ENCODE assay signal across 26 mouse cellular contexts in the genomic region with DNA sequence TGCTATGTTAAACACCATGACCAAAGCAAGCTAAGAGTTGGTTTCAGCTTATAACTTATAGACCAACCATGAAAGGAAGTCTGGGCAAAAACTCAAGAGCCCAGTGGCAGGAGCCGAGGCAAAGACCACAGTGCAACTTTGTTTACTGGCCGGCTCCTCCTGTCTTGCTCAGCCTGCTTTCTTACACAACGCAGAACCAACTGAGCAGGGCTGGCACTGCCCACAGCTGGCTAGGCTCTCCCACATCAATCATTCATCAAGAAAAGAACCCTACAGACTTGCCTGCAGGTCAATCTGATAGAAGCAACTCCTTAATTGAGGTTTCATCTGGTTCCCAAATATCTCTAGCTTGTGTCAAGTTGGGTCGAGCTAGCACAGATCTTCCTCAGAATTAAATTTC.
DNase-seq lines count a peak whose midpoint lies in the region; ATAC-seq lines count a peak whose summit lies in the region.
"Had no signal": no experiment of that assay in that cellular context is flagged by ENCODE, and none has a peak within 500 bp of the region (broad histone marks: within the 10 kb centered on the region; RNA-seq: fewer than 3 reads in every experiment).

No protein-coding gene starts in this region.

- H3K9ac ChIP-seq in kidney, embryonic 15.5 days: no peak overlapping the region
- H3K9ac ChIP-seq in hindbrain, embryonic 14.5 days: no peak overlapping the region
- H3K9ac ChIP-seq: hindbrain, embryonic 12.5 days; limb, embryonic 13.5 days; liver, embryonic 14.5 days; lung, embryonic 15.5 days; stomach, embryonic 15.5 days had no signal

- H3K27ac ChIP-seq in kidney, embryonic 15.5 days: peak overlapping the region; percentile 87
- no peak overlapping the region for H3K27ac ChIP-seq in hindbrain, embryonic 14.5 days
- H3K27ac ChIP-seq: embryonic facial prominence, embryonic 10.5 days; forebrain, embryonic 10.5 days; hindbrain, embryonic 12.5 days; limb, embryonic 13.5 days; liver, embryonic 14.5 days; lung, embryonic 15.5 days; stomach, embryonic 15.5 days had no signal

- DNase-seq in adrenal gland, postnatal 14 days: peak; percentile 45
- DNase-seq in adrenal gland, postnatal 4 days (ENCODE audit: low spot score in 2 of 2): no peak
- peak; percentile 82 for DNase-seq in kidney, adult 11 months
- peak; percentile 67 to 79 for DNase-seq in kidney, postnatal 36 days
- DNase-seq in cerebellum, adult 9-11 months: no peak
- DNase-seq in hindbrain, embryonic 14.5 days (ENCODE audit: low spot score): no peak
- DNase-seq: adrenal gland, adult 2 months; cerebellum, adult 9-10 months; gastrocnemius, postnatal 25 days; layer of hippocampus, adult 9-11 months; lung, postnatal 36 days; midbrain, embryonic 14.5 days; right cerebral cortex, adult 18-20 months; thymus, adult 18-20 months; thymus, postnatal 36 days had no signal

- no peak overlapping the region for H3K4me3 ChIP-seq in kidney, embryonic 15.5 days (replicated peaks)
- no peak overlapping the region for H3K4me3 ChIP-seq in hindbrain, embryonic 14.5 days (replicated peaks; ENCODE audit: low read length)
- H3K4me3 ChIP-seq: embryonic facial prominence, embryonic 10.5 days; forebrain, embryonic 10.5 days; hindbrain, embryonic 12.5 days; limb, embryonic 13.5 days; lung, embryonic 15.5 days; megakaryocyte, embryonic 14.5 days; stomach, embryonic 15.5 days had no signal

- H3K4me1 ChIP-seq in kidney, embryonic 15.5 days: peaks cover 28% of the 10 kb centered on the region
- no peaks in the 10 kb centered on the region for H3K4me1 ChIP-seq in hindbrain, embryonic 14.5 days (replicated peaks; ENCODE audit: control insufficient read depth, insufficient read depth, low read length)
- H3K4me1 ChIP-seq: hindbrain, embryonic 12.5 days; limb, embryonic 13.5 days; stomach, embryonic 15.5 days had no signal

- H3K36me3 ChIP-seq in kidney, embryonic 15.5 days: no peaks in the 10 kb centered on the region
- H3K36me3 ChIP-seq in hindbrain, embryonic 14.5 days (replicated peaks; ENCODE audit: control insufficient read depth, insufficient read depth): no peaks in the 10 kb centered on the region
- H3K36me3 ChIP-seq: embryonic facial prominence, embryonic 10.5 days; forebrain, embryonic 10.5 days; hindbrain, embryonic 12.5 days; limb, embryonic 13.5 days; lung, embryonic 15.5 days; stomach, embryonic 15.5 days had no signal

- H3K4me2 ChIP-seq in kidney, embryonic 15.5 days: peak overlapping the region; percentile 3; the same call in 1 of the 2 replicates
- no peak overlapping the region for H3K4me2 ChIP-seq in hindbrain, embryonic 14.5 days (replicated peaks)
- H3K4me2 ChIP-seq: hindbrain, embryonic 12.5 days; limb, embryonic 13.5 days; lung, embryonic 15.5 days; stomach, embryonic 15.5 days had no signal

- H3K9me3 ChIP-seq in kidney, embryonic 15.5 days (replicated peaks): no peaks in the 10 kb centered on the region
- no peaks in the 10 kb centered on the region for H3K9me3 ChIP-seq in hindbrain, embryonic 14.5 days (ENCODE audit: control insufficient read depth, low read length)
- H3K9me3 ChIP-seq: embryonic facial prominence, embryonic 10.5 days; forebrain, embryonic 10.5 days; hindbrain, embryonic 12.5 days; limb, embryonic 13.5 days; lung, embryonic 15.5 days; megakaryocyte, embryonic 14.5 days; stomach, embryonic 15.5 days had no signal

- ATAC-seq in kidney, embryonic 15.5 days (replicated peaks; ENCODE audit: low FRiP score): peak; percentile 63
- no peak for ATAC-seq in hindbrain, embryonic 14.5 days (ENCODE audit: low FRiP score)
- ATAC-seq: forebrain, embryonic 16.5 days; inflammation-experienced regulatory T-cells, adult 6 months had no signal

- 37% methylated on average over 4 of the region's 4 CpGs for WGBS in kidney, embryonic 15.5 days
- WGBS in hindbrain, embryonic 14.5 days: 80% methylated on average over 4 of the region's 4 CpGs

- H3K27me3 ChIP-seq in kidney, embryonic 15.5 days: no peaks in the 10 kb centered on the region
- H3K27me3 ChIP-seq in hindbrain, embryonic 14.5 days (ENCODE audit: control insufficient read depth, insufficient read depth, low read length): no peaks in the 10 kb centered on the region
- H3K27me3 ChIP-seq: hindbrain, embryonic 12.5 days; limb, embryonic 13.5 days; stomach, embryonic 15.5 days had no signal

Comparison
In these comparisons a context has a peak if more than half of its experiments do, and no peak if none do; other contexts are left out.
1. DNase-seq: peak in adrenal gland, postnatal 14 days (single experiment), kidney, adult 11 months (single experiment) and kidney, postnatal 36 days (2 of 2); none in adrenal gland, postnatal 4 days (0 of 2), cerebellum, adult 9-11 months (single experiment) and hindbrain, embryonic 14.5 days (single experiment).